Mouse (Mus musculus): ENCODE measurements around the gene Tgfa. TPM values are rescaled to one million over a fixed set of nuclear protein-coding genes. Genes with fewer than 3 reads are reported as not detected.

Tgfa gene
- polyA plus RNA-seq, 1 experiment from 2014 or later = 8.9 TPM

GRCm38 (mm10) chr6:86164028-86164427, 31.0 kb upstream of the Tgfa start:
- Histone ChIP-seq H3K4me2 (replicated peaks) (no peak overlapping the region), H3K9ac (no peak overlapping the region), H3K4me1 (peaks cover 8% of the 10 kb centered on the region; the same call in 1 of the 2 replicates), H3K4me3 (replicated peaks) (no peak overlapping the region), H3K9me3 (replicated peaks) (no peaks in the 10 kb centered on the region), H3K27me3 (no peaks in the 10 kb centered on the region), H3K27ac (replicated peaks) (no peak overlapping the region), H3K36me3 (no peaks in the 10 kb centered on the region)
- 55% methylated on average over 3 of the region's 3 CpGs for WGBS
- no peak for ATAC-seq (ENCODE audit: insufficient number of reproducible peaks, low FRiP score, low TSS enrichment, low read depth)

- Histone ChIP-seq H3K4me3 (replicated peaks) (no peak overlapping the region), H3K9me3 (replicated peaks) (no peaks in the 10 kb centered on the region), H3K4me2 (replicated peaks) (no peak overlapping the region), H3K4me1 (peaks cover 8% of the 10 kb centered on the region; the same call in 1 of the 2 replicates), H3K9ac (no peak overlapping the region), H3K27me3 (no peaks in the 10 kb centered on the region), H3K27ac (replicated peaks) (no peak overlapping the region), H3K36me3 (no peaks in the 10 kb centered on the region)
- ATAC-seq (ENCODE audit: insufficient number of reproducible peaks, low FRiP score, low TSS enrichment, low read depth) = no peak
- WGBS = 74% methylated on average over 9 of the region's 9 CpGs
Observed at GRCm38 (mm10) chr6:86166426-86166825, 28.6 kb upstream of the Tgfa start.

- 28% methylated on average over 5 of the region's 5 CpGs for WGBS
Observed at GRCm38 (mm10) chr6:86167851-86168250, 27.2 kb upstream of the Tgfa start.

GRCm38 (mm10) chr6:86169166-86169565, 25.9 kb upstream of the Tgfa start:
- Histone ChIP-seq H3K9me3 (replicated peaks) (no peaks in the 10 kb centered on the region), H3K27ac (replicated peaks) (no peak overlapping the region)
- WGBS = 51% methylated on average over 4 of the region's 4 CpGs

More at GRCm38 (mm10) chr6:86167851-86168250, 27.2 kb upstream of the Tgfa start:
- Histone ChIP-seq H3K9ac (no peak overlapping the region), H3K9me3 (replicated peaks) (no peaks in the 10 kb centered on the region), H3K27me3 (no peaks in the 10 kb centered on the region), H3K4me3 (replicated peaks) (no peak overlapping the region), H3K4me1 (peaks cover 8% of the 10 kb centered on the region; the same call in 1 of the 2 replicates), H3K27ac (replicated peaks) (no peak overlapping the region), H3K36me3 (no peaks in the 10 kb centered on the region), H3K4me2 (replicated peaks) (no peak overlapping the region)
- no peak for ATAC-seq (ENCODE audit: insufficient number of reproducible peaks, low FRiP score, low TSS enrichment, low read depth)

GRCm38 (mm10) chr6:86176236-86176635, 18.8 kb upstream of the Tgfa start:
- Histone ChIP-seq H3K4me2 (replicated peaks) (no peak overlapping the region), H3K36me3 (no peaks in the 10 kb centered on the region), H3K4me3 (replicated peaks) (no peak overlapping the region), H3K27me3 (no peaks in the 10 kb centered on the region), H3K9ac (no peak overlapping the region), H3K4me1 (peaks cover 19% of the 10 kb centered on the region; the same call in 1 of the 2 replicates), H3K9me3 (replicated peaks) (no peaks in the 10 kb centered on the region), H3K27ac (replicated peaks) (peak overlapping the region; percentile 36; the same call in 1 of the 2 replicates)
- no peak for ATAC-seq (ENCODE audit: insufficient number of reproducible peaks, low FRiP score, low TSS enrichment, low read depth)
- WGBS = 48% methylated on average over 5 of the region's 5 CpGs

More at GRCm38 (mm10) chr6:86169166-86169565, 25.9 kb upstream of the Tgfa start:
- Histone ChIP-seq H3K4me3 (replicated peaks) (no peak overlapping the region), H3K4me1 (peaks cover 8% of the 10 kb centered on the region; the same call in 1 of the 2 replicates), H3K4me2 (replicated peaks) (no peak overlapping the region), H3K36me3 (no peaks in the 10 kb centered on the region), H3K9ac (no peak overlapping the region), H3K27me3 (no peaks in the 10 kb centered on the region)
- peak; percentile 54; the same call in 1 of the 2 replicates for ATAC-seq (ENCODE audit: insufficient number of reproducible peaks, low FRiP score, low TSS enrichment, low read depth)

GRCm38 (mm10) chr6:86176721-86177120, 18.3 kb upstream of the Tgfa start:
- peaks cover 21% of the 10 kb centered on the region; the same call in 1 of the 2 replicates for H3K4me1 ChIP-seq
- no peaks in the 10 kb centered on the region for H3K36me3 ChIP-seq
- WGBS = 42% methylated on average over 6 of the region's 6 CpGs
- ATAC-seq (ENCODE audit: insufficient number of reproducible peaks, low FRiP score, low TSS enrichment, low read depth) = no peak
- H3K9me3 ChIP-seq (replicated peaks) = no peaks in the 10 kb centered on the region
- no peaks in the 10 kb centered on the region for H3K27me3 ChIP-seq
- no peak overlapping the region for H3K4me2 ChIP-seq (replicated peaks)
- peak overlapping the region; percentile 36; the same call in 1 of the 2 replicates for H3K27ac ChIP-seq (replicated peaks)
- no peak overlapping the region for H3K4me3 ChIP-seq (replicated peaks)
- H3K9ac ChIP-seq = no peak overlapping the region

GRCm38 (mm10) chr6:86177331-86177982, 17.6 kb upstream of the Tgfa start:
- Histone ChIP-seq H3K27ac (replicated peaks) (no peak overlapping the region), H3K4me1 (peaks cover 22% of the 10 kb centered on the region; the same call in 1 of the 2 replicates), H3K4me2 (replicated peaks) (no peak overlapping the region), H3K27me3 (no peaks in the 10 kb centered on the region), H3K9ac (no peak overlapping the region), H3K9me3 (replicated peaks) (no peaks in the 10 kb centered on the region), H3K4me3 (replicated peaks) (no peak overlapping the region), H3K36me3 (no peaks in the 10 kb centered on the region)
- no peak for ATAC-seq (ENCODE audit: insufficient number of reproducible peaks, low FRiP score, low TSS enrichment, low read depth)
- 93% methylated on average over 9 of the region's 9 CpGs for WGBS

- Histone ChIP-seq H3K27me3 (peaks cover 2% of the 10 kb centered on the region; the same call in 1 of the 2 replicates), H3K36me3 (no peaks in the 10 kb centered on the region), H3K4me1 (peaks cover 22% of the 10 kb centered on the region; the same call in 1 of the 2 replicates), H3K9ac (no peak overlapping the region), H3K4me3 (replicated peaks) (no peak overlapping the region), H3K9me3 (replicated peaks) (no peaks in the 10 kb centered on the region), H3K27ac (replicated peaks) (no peak overlapping the region), H3K4me2 (replicated peaks) (no peak overlapping the region)
- 26% methylated on average over 2 of the region's 2 CpGs for WGBS
- ATAC-seq (ENCODE audit: insufficient number of reproducible peaks, low FRiP score, low TSS enrichment, low read depth) = 0 out of 2 replicates have a peak, but pooled peaks have one; percentile 19
Observed at GRCm38 (mm10) chr6:86180617-86181016, 14.4 kb upstream of the Tgfa start.

GRCm38 (mm10) chr6:86182016-86182415, 13.0 kb upstream of the Tgfa start:
- WGBS = 63% methylated on average over 9 of the region's 9 CpGs
- Histone ChIP-seq H3K9me3 (replicated peaks) (no peaks in the 10 kb centered on the region), H3K36me3 (no peaks in the 10 kb centered on the region)

GRCm38 (mm10) chr6:86182626-86183025, 12.4 kb upstream of the Tgfa start:
- Histone ChIP-seq H3K9me3 (replicated peaks) (no peaks in the 10 kb centered on the region), H3K27me3 (peaks cover 5% of the 10 kb centered on the region; the same call in 1 of the 2 replicates), H3K4me2 (replicated peaks) (no peak overlapping the region), H3K9ac (no peak overlapping the region), H3K4me1 (0 out of 2 replicates have a peak, but pooled peaks cover 11% of the 10 kb centered on the region), H3K27ac (replicated peaks) (no peak overlapping the region), H3K36me3 (no peaks in the 10 kb centered on the region), H3K4me3 (replicated peaks) (no peak overlapping the region)
- ATAC-seq (ENCODE audit: insufficient number of reproducible peaks, low FRiP score, low TSS enrichment, low read depth) = no peak
- 75% methylated on average over 5 of the region's 5 CpGs for WGBS

More at GRCm38 (mm10) chr6:86182016-86182415, 13.0 kb upstream of the Tgfa start:
- no peak overlapping the region for H3K4me3 ChIP-seq (replicated peaks)
- H3K4me2 ChIP-seq (replicated peaks) = no peak overlapping the region
- H3K4me1 ChIP-seq = 0 out of 2 replicates have a peak, but pooled peaks cover 14% of the 10 kb centered on the region
- no peak for ATAC-seq (ENCODE audit: insufficient number of reproducible peaks, low FRiP score, low TSS enrichment, low read depth)
- no peak overlapping the region for H3K27ac ChIP-seq (replicated peaks)
- peaks cover 5% of the 10 kb centered on the region; the same call in 1 of the 2 replicates for H3K27me3 ChIP-seq
- no peak overlapping the region for H3K9ac ChIP-seq

GRCm38 (mm10) chr6:86186106-86186955, 8.7 kb upstream of the Tgfa start:
- peaks cover 5% of the 10 kb centered on the region; the same call in 1 of the 2 replicates for H3K27me3 ChIP-seq
- no peak for ATAC-seq (ENCODE audit: insufficient number of reproducible peaks, low FRiP score, low TSS enrichment, low read depth)

More at GRCm38 (mm10) chr6:86186106-86186955, 8.7 kb upstream of the Tgfa start:
- WGBS = 35% methylated on average over 14 of the region's 14 CpGs
- Histone ChIP-seq H3K4me2 (replicated peaks) (no peak overlapping the region), H3K9me3 (replicated peaks) (no peaks in the 10 kb centered on the region), H3K4me1 (0 out of 2 replicates have a peak, but pooled peaks cover 3% of the 10 kb centered on the region), H3K4me3 (replicated peaks) (no peak overlapping the region), H3K36me3 (no peaks in the 10 kb centered on the region), H3K27ac (replicated peaks) (no peak overlapping the region), H3K9ac (no peak overlapping the region)
